Mouse (Mus musculus): Measurements from ENCODE around the gene Snx33.
A peak's percentile ranks its signal among the peaks of the same experiment; 100 is the strongest.
"Not testable (repeated sequence)": the region's sequence is repeated elsewhere in the genome, so short reads cannot be mapped to it uniquely, and the experiment has no call there.

Gene Snx33

GRCm38 (mm10) chr9:56925291-56926024 lies 2.7 kb downstream of the Snx33 start:
- DNase-seq (ENCODE audit: low spot score) = no peak

- DNase-seq (ENCODE audit: low spot score) = no peak
Measured at GRCm38 (mm10) chr9:56924651-56925027, 3.5 kb downstream of the Snx33 start.

GRCm38 (mm10) chr9:56923841-56924650 lies 4.1 kb downstream of the Snx33 start:
- DNase-seq (ENCODE audit: low spot score) = no peak

- DNase-seq (ENCODE audit: low spot score) = no peak
Measured at GRCm38 (mm10) chr9:56922746-56923145, 5.4 kb downstream of the Snx33 start.

- no peak for DNase-seq (ENCODE audit: low spot score)
Measured at GRCm38 (mm10) chr9:56918466-56918865, 9.7 kb downstream of the Snx33 start.

GRCm38 (mm10) chr9:56917131-56917530 lies 11.0 kb downstream of the Snx33 start:
- no peak for DNase-seq (ENCODE audit: low spot score)

GRCm38 (mm10) chr9:56915695-56916410 lies 12.3 kb downstream of the Snx33 start:
- no peak for DNase-seq (ENCODE audit: low spot score)

GRCm38 (mm10) chr9:56915116-56915515 lies 13.1 kb downstream of the Snx33 start:
- DNase-seq (ENCODE audit: low spot score) = no peak

GRCm38 (mm10) chr9:56913991-56914390 lies 14.2 kb downstream of the Snx33 start:
- no peak for DNase-seq (ENCODE audit: low spot score)

GRCm38 (mm10) chr9:56911017-56911416 lies 17.2 kb downstream of the Snx33 start:
- DNase-seq (ENCODE audit: low spot score) = no peak

- DNase-seq (ENCODE audit: low spot score) = not testable (repeated sequence)
Measured at GRCm38 (mm10) chr9:56909991-56910390, 18.2 kb downstream of the Snx33 start.

GRCm38 (mm10) chr9:56907549-56907948 lies 20.6 kb downstream of the Snx33 start:
- no peak for DNase-seq (ENCODE audit: low spot score)

- DNase-seq (ENCODE audit: low spot score) = no peak
Measured at GRCm38 (mm10) chr9:56903662-56904061, 24.5 kb downstream of the Snx33 start.

- DNase-seq (ENCODE audit: low spot score) = no peak
Measured at GRCm38 (mm10) chr9:56901187-56901586, 27.0 kb downstream of the Snx33 start.

GRCm38 (mm10) chr9:56900571-56900970 lies 27.6 kb downstream of the Snx33 start:
- DNase-seq (ENCODE audit: low spot score) = no peak

- DNase-seq (ENCODE audit: low spot score) = no peak
Measured at GRCm38 (mm10) chr9:56900060-56900459, 28.1 kb downstream of the Snx33 start.

- no peak for DNase-seq (ENCODE audit: low spot score)
Measured at GRCm38 (mm10) chr9:56899409-56899808, 28.8 kb downstream of the Snx33 start.

- DNase-seq (ENCODE audit: low spot score) = no peak
Measured at GRCm38 (mm10) chr9:56896779-56897178, 31.4 kb downstream of the Snx33 start.

- no peak for DNase-seq (ENCODE audit: low spot score)
Measured at GRCm38 (mm10) chr9:56894006-56894405, 34.2 kb downstream of the Snx33 start.

GRCm38 (mm10) chr9:56893313-56893712 lies 34.9 kb downstream of the Snx33 start:
- DNase-seq (ENCODE audit: low spot score) = no peak

GRCm38 (mm10) chr9:56892111-56892510 lies 36.1 kb downstream of the Snx33 start:
- DNase-seq (ENCODE audit: low spot score) = no peak

GRCm38 (mm10) chr9:56891517-56892011 lies 36.6 kb downstream of the Snx33 start:
- DNase-seq (ENCODE audit: low spot score) = peak; percentile 13
